Mouse (Mus musculus) left cerebral cortex, adult 2 months (tissue): Measurements from ENCODE around the gene Slbp. TPM values are rescaled to one million over a fixed set of nuclear protein-coding genes. Genes with fewer than 3 reads are reported as not detected.

Source experiments
- DNase-seq, 2 experiments: peaks; one replicate each; pipeline ENCODE4 v3.0.0; 2021 to 2022; ENCODE audit warnings: low spot score in 2 of 2, mixed read lengths in 1 of 2; ENCODE audit errors: extremely low spot score in 1 of 2
- H3K27ac ChIP-seq: fragments of 200-600 bp; 2 replicates; pipeline ENCODE4 v1.8.1; 2022
- H3K4me3 ChIP-seq: fragments of 200-600 bp; 2 replicates; pipeline ENCODE4 v1.8.1; 2022
- CTCF ChIP-seq: fragments of 200-600 bp; IDR thresholded peaks from 2 replicates; pipeline ENCODE4 v1.8.1; 2022; ENCODE audit warnings: antibody characterized with exemption, mild to moderate bottlenecking, moderate library complexity
- intact Hi-C: fragments of 180-260 bp; cut with DNase I; formaldehyde crosslinking; loops from one replicate; pipeline ENCODE4 v1.15.1; 2025
- total RNA-seq, 2 experiments: library from RNA; stranded (reverse); gene quantifications; 2 replicates each; pipeline ENCODE4 v1.2.3; 2021

Gene Slbp
- total RNA-seq, 2 experiments from 2014 or later: 24.4 to 25.7 TPM

DNA sequence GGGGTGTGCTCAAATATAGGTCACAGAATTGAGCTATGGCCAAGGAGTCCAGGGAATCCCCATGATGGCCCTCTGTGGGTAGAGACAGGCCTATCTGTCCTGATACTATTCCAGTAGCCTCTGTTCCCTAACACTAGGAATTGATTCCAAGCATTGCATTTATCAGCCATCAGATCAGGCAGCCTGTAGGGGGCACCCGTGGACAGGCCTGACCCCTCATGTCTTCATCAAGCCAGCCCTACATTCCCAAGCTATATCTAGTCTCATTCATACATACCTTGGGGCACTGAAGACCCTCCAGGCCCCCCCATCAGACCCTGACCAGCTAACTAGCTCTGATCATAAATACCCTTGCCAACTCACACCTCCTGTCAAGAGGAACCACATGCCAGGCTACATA lies 23.6 kb upstream of the Slbp start:
- Histone ChIP-seq H3K27ac (no peak overlapping the region), H3K4me3 (no peak overlapping the region)
- intact Hi-C loops: loop anchor here (10.0 kb wide), 1 partner anchor 279 kb away; no protein-coding TSS in a partner anchor
- peak; percentile 46 to 59 for DNase-seq
- TF ChIP-seq CTCF: peak; percentile 75

DNA sequence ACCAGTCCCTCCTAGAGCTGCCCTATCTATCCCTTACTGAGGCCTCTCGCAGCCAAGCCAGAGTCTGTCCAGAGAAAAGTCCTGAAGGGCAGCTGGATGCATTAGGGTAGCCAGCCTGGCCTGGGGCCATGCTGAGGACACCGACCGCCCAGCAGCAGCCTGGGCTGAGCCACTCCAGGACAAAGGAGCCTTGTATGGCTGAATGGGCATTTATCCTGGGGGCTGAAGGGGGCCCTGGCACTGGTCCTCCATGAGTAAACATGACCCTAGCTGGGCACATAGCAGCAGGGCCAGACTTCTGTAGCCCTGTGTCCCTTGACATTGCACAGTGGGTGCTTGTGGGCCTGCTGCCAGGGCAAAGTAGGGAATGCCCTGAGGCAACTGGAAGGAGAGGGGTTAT lies 22.1 kb upstream of the Slbp start:
- Histone ChIP-seq H3K4me3 (no peak overlapping the region), H3K27ac (no peak overlapping the region)
- DNase-seq: peak; percentile 25 to 43
- intact Hi-C loops: loop anchor here (10.0 kb wide), 1 partner anchor 280 kb away; no protein-coding TSS in a partner anchor
- no peak for TF ChIP-seq CTCF

DNA sequence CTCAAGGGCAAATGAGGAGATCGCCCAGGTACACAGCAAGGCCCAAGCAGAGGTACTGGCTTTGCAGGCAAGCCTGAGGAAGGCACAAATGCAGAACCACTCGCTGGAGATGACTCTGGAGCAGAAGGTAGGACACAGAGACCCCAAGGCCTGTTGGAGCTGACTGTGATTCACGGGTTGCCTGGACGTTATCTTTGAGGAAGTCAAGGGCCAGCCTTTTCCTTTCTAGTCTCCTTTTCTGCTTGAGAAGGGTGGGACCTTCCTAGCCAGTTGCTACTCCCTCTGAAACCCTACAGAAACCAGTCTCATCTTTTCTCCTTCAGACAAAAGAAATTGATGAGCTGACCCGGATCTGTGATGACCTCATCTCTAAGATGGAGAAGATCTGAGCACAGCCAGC lies 19.3 kb upstream of the Slbp start:
- TF ChIP-seq CTCF: no peak
- H3K4me3 ChIP-seq: no peak overlapping the region
- no peak for DNase-seq
- no peak overlapping the region for H3K27ac ChIP-seq
- intact Hi-C loops: loop anchor here (10.0 kb wide), 1 partner anchor 283 kb away; no protein-coding TSS in a partner anchor

DNA sequence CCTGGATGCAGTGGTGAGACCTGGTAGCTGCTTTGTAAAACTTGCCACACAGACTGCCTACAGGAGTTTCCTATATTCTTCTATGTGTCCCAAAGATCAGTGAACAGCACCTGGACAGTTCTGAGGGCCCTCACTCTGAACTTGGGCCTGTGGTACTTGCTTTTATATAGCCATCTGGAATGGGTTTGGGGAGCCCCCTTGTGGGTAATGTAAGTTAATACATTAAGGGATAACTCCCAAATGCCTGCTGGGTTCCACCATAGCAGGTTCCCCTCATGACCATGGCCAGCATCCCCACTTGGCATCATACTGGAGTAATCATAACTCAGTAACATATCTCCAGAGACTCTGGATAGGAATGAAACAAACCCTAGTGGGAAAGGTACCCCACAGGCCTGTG lies 15.8 kb upstream of the Slbp start:
- intact Hi-C loops: no loop called here
- Histone ChIP-seq H3K4me3 (no peak overlapping the region), H3K27ac (no peak overlapping the region)
- TF ChIP-seq CTCF: peak; percentile 60
- no peak for DNase-seq

- intact Hi-C loops: loop anchor here (1.0 to 10.0 kb wide), 3 partner anchors 124 to 384 kb away; partner anchors contain the start of genes Ctbp1, Letm1 and Nsd2
- DNase-seq: no peak
- Histone ChIP-seq H3K27ac (no peak overlapping the region), H3K4me3 (peak overlapping the region; percentile 65)
- TF ChIP-seq CTCF: no peak
These were observed 6.3 kb upstream of the Slbp start for GRCm38 (mm10) chr5:33658664-33659050.

DNA sequence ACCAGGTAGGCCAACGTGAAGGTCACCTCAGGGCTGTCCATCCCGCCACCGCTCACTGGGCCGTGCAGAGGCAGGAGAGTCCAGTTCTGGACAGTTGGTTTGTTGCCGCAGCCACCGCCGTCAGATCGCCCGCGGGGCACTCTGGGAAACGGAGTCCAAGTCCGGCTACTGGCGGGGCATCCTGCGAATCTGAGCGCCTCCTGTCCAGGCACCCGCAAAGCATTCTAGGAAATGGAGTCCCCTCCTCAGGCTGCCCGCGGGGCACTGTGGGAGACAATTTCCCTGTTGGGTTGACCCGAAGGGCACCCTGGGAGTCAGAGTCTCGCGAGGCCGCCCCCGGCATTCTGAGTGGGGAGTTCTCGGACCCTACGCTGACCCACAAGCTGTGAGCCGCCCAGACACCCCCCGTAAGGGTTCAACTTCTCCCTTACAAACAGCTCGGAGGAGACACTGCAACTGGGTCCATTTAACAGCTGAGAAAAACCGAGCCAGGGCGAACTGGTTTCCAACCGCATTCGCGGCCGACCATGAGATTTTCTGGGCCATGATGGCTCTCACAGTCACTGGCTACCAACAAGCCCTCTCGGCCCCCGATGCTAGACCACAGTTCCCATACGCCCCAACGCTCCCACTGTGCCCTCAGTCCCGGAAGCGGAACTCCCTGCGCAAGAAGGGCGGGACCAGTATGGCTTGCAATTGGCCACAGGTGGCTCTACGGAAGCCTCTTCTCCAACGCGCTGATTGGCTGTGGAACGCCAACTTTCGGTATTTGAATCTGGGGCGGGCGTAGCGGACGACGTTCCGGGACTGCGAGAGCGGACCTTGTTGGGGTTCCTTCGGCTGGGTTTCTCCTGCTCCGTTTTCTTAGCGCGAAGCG lies 5.7 kb upstream of the Slbp start, which contains the start of the genes Tacc3 and Tmem129:
Tacc3 (plus strand) TSS at position 342 of the 877 bp plus-strand sequence.
Tmem129 (minus strand) TSS at position 630 of the 877 bp plus-strand sequence.
- TF ChIP-seq CTCF: no peak; the same call in 1 of the 2 replicates
- peak within 1 kb of the TSS; percentile 100 for H3K27ac ChIP-seq
- intact Hi-C loops: loop anchor here (1.0 to 10.0 kb wide), 4 partner anchors 125 to 383 kb away; partner anchors contain the start of genes Ctbp1, Letm1, Nsd2 and Uvssa

GRCm38 (mm10) chr5:33657251-33657786 lies 4.9 kb upstream of the Slbp start:
- DNase-seq: no peak
- peak overlapping the region; percentile 65 for H3K4me3 ChIP-seq
- peak overlapping the region; percentile 100 for H3K27ac ChIP-seq
- no peak for TF ChIP-seq CTCF
- intact Hi-C loops: loop anchor here (1.0 to 10.0 kb wide), 2 partner anchors 279 to 383 kb away; partner anchors contain the start of genes Ctbp1 and Uvssa

More for the DNA sequence above, 5.7 kb upstream of the Slbp start, which contains the start of the genes Tacc3 and Tmem129:
- peak within 1 kb of the TSS; percentile 65 for H3K4me3 ChIP-seq
- DNase-seq: peak; percentile 97 to 98

GRCm38 (mm10) chr5:33656739-33657138 lies 4.4 kb upstream of the Slbp start:
- intact Hi-C loops: loop anchor here (1.0 to 10.0 kb wide), 2 partner anchors 278 to 382 kb away; partner anchors contain the start of genes Ctbp1 and Uvssa
- Histone ChIP-seq H3K4me3 (peak overlapping the region; percentile 65), H3K27ac (peak overlapping the region; percentile 100)
- TF ChIP-seq CTCF: no peak
- no peak for DNase-seq

- intact Hi-C loops: loop anchor here (10.0 kb wide), 1 partner anchor 381 kb away; the partner anchor contains the start of gene Ctbp1
These were observed 3.0 kb upstream of the Slbp start for GRCm38 (mm10) chr5:33655251-33655840.

DNA sequence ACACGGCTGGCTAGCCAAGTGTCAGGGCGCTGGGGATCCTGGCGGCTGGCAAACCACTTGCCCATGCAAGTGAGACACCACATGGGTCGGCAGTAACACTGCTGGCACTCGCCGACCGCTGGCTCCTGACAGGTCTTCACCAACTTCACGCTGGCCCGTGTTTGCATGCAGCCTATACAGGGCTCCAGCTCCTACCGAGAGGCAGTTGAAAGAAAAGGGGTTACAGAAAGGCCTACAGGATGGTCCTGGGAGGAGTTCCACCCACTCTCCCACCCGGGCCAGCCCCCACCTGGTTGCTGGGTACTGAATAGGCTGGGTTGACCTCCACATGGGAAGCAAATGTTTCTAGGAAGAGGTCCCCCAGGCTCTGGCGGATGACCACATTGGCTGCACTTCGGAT lies 2.0 kb upstream of the Slbp start:
- TF ChIP-seq CTCF: no peak
- no peak overlapping the region for H3K27ac ChIP-seq
- no peak for DNase-seq
- intact Hi-C loops: loop anchor here (10.0 kb wide), 1 partner anchor 380 kb away; the partner anchor contains the start of gene Ctbp1
- no peak overlapping the region for H3K4me3 ChIP-seq

More at GRCm38 (mm10) chr5:33655251-33655840, 3.0 kb upstream of the Slbp start:
- no peak overlapping the region for H3K27ac ChIP-seq
- TF ChIP-seq CTCF: no peak
- no peak overlapping the region for H3K4me3 ChIP-seq
- no peak for DNase-seq

DNA sequence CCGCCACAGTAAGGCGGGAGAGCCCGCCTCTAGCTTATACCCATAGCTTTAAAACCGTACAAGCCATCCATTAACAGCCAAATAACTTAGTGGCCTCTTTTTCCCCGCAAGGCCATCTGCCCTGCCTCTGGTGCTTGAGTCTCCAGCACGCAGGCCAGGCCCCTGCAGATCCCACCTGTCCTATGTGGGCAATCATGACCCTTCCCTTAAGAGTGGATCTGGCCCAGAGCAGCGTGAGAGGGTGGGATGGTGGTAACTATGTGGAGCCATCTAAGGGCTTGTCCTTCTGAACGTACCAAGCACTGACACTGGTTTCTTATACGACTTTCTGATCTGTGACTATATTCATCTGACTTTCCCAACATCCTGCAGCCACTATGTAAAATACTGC lies 404 bp upstream of the Slbp start:
- Histone ChIP-seq H3K4me3 (peak overlapping the region; percentile 64; the same call in 1 of the 2 replicates), H3K27ac (peak overlapping the region; percentile 19; the same call in 1 of the 2 replicates)
- TF ChIP-seq CTCF: no peak
- intact Hi-C loops: loop anchor here (10.0 kb wide), 1 partner anchor 378 kb away; the partner anchor contains the start of gene Ctbp1
- no peak for DNase-seq
